Mouse (Mus musculus): ENCODE measurements at regions not wholly inside any gene's neighbourhood (a gene's known extent, or its start where the extent isn't known, plus 50 kb on each side); places are given as distances from the start of the nearest gene placed in this dataset.

- Histone ChIP-seq H3K4me1 (ENCODE audit: control insufficient read depth in 1 of 2, insufficient read depth in 2 of 2, low read length in 2 of 2) (peaks cover 0 to 2% of the 10 kb centered on the region in 2 experiments; a peak in 1 of 4 replicates), H3K27ac (ENCODE audit: control insufficient read depth, low read depth, low read length) (no peak overlapping the region), H3K27me3 (ENCODE audit: control insufficient read depth in 1 of 2, insufficient read depth in 2 of 2, low read length in 2 of 2) (no peaks in the 10 kb centered on the region; a peak in 1 of 4 replicates), H3K9ac (ENCODE audit: control insufficient read depth, low read depth, low read length, poor library complexity, severe bottlenecking) (no peak overlapping the region), H3K4me3 (ENCODE audit: control insufficient read depth in 1 of 2, insufficient read depth in 1 of 2, low read depth in 2 of 2, low read length in 2 of 2) (no peak overlapping the region), H3K79me2 (ENCODE audit: control insufficient read depth, insufficient read depth, low read length, poor library complexity) (no peaks in the 10 kb centered on the region), H3K9me3 (replicated peaks; ENCODE audit: insufficient read depth, low read length) (no peaks in the 10 kb centered on the region), H3K36me3 (ENCODE audit: control insufficient read depth in 1 of 2, insufficient read depth in 2 of 2, low read length in 2 of 2) (no peaks in the 10 kb centered on the region)
- TF ChIP-seq MAZ (IDR thresholded peaks at IDR 0.05; ENCODE audit: low read depth, low read length) (no peak), POLR2AphosphoS5 (IDR thresholded peaks at IDR 0.05; ENCODE audit: borderline replicate concordance, low read depth, low read length) (no peak), ZKSCAN1 (IDR thresholded peaks at IDR 0.05; ENCODE audit: low read depth, low read length) (no peak), E2F4 (IDR thresholded peaks at IDR 0.05; ENCODE audit: borderline replicate concordance, low read depth, low read length) (no peak), ZNF384 (IDR thresholded peaks at IDR 0.05; ENCODE audit: low read depth, low read length) (no peak), RAD21 (IDR thresholded peaks at IDR 0.05; ENCODE audit: low read depth, low read length) (no peak), MYC (IDR thresholded peaks at IDR 0.05; ENCODE audit: low read depth, low read length) (no peak), MAFK (IDR thresholded peaks at IDR 0.05; ENCODE audit: borderline replicate concordance, low read depth, low read length) (no peak), NELFE (IDR thresholded peaks at IDR 0.05; ENCODE audit: low read depth, low read length) (no peak), MYB (IDR thresholded peaks at IDR 0.05; ENCODE audit: low read depth, low read length) (no peak), NRF1 (IDR thresholded peaks at IDR 0.05; ENCODE audit: insufficient read depth, low read depth, low read length, poor library complexity, severe bottlenecking) (no peak), JUND (IDR thresholded peaks at IDR 0.05; ENCODE audit: low read depth, low read length) (no peak), ZC3H11A (IDR thresholded peaks at IDR 0.05; ENCODE audit: low read depth, low read length) (no peak), MEF2A (IDR thresholded peaks at IDR 0.05; ENCODE audit: extremely low read depth, insufficient replicate concordance, low read depth, low read length, poor library complexity, severe bottlenecking) (no peak), CTCF (IDR thresholded peaks at IDR 0.05 in 2 of 3, conservative IDR thresholded peaks at IDR 0.05 in 1 of 3; ENCODE audit: control insufficient read depth in 1 of 3, insufficient read depth in 1 of 3, low read depth in 2 of 3, low read length in 3 of 3, poor library complexity in 1 of 3, severe bottlenecking in 1 of 3) (no peak), TCF12 (IDR thresholded peaks at IDR 0.05; ENCODE audit: low read depth, low read length) (no peak)
- no peak for DNase-seq (ENCODE audit: low read depth, low spot score)
These were observed 119.0 kb upstream of the Htr2a start for GRCm38 (mm10) chr14:74521669-74522068.

GRCm38 (mm10) chr14:74527246-74527645 lies 113.4 kb upstream of the Htr2a start:
- DNase-seq (ENCODE audit: low read depth, low spot score), result no peak
- H3K27ac ChIP-seq (ENCODE audit: control insufficient read depth, low read depth, low read length), result no peak overlapping the region
- H3K4me3 ChIP-seq (ENCODE audit: control insufficient read depth in 1 of 2, insufficient read depth in 1 of 2, low read depth in 2 of 2, low read length in 2 of 2), result no peak overlapping the region
- no peaks in the 10 kb centered on the region for H3K27me3 ChIP-seq (ENCODE audit: control insufficient read depth in 1 of 2, insufficient read depth in 2 of 2, low read length in 2 of 2)
- H3K9me3 ChIP-seq (replicated peaks; ENCODE audit: insufficient read depth, low read length), result no peaks in the 10 kb centered on the region
- TF ChIP-seq NELFE (IDR thresholded peaks at IDR 0.05; ENCODE audit: low read depth, low read length) (no peak), TAL1 (IDR thresholded peaks at IDR 0.05; ENCODE audit: low read length) (no peak), SIN3A (IDR thresholded peaks at IDR 0.05; ENCODE audit: low read length) (no peak), HCFC1 (IDR thresholded peaks at IDR 0.05; ENCODE audit: low read depth, low read length) (no peak), TCF12 (IDR thresholded peaks at IDR 0.05; ENCODE audit: low read depth, low read length) (no peak), MYC (IDR thresholded peaks at IDR 0.05; ENCODE audit: low read depth, low read length) (no peak), MAZ (IDR thresholded peaks at IDR 0.05; ENCODE audit: low read depth, low read length) (no peak), GABPA (IDR thresholded peaks at IDR 0.05; ENCODE audit: low read depth, low read length) (no peak), MYB (IDR thresholded peaks at IDR 0.05; ENCODE audit: low read depth, low read length) (no peak), EP300 (IDR thresholded peaks at IDR 0.05; ENCODE audit: low read depth in 1 of 2, low read length in 2 of 2) (no peak), MEF2A (IDR thresholded peaks at IDR 0.05; ENCODE audit: extremely low read depth, insufficient replicate concordance, low read depth, low read length, poor library complexity, severe bottlenecking) (no peak), POLR2AphosphoS5 (IDR thresholded peaks at IDR 0.05; ENCODE audit: borderline replicate concordance, low read depth, low read length) (no peak), CTCF (IDR thresholded peaks at IDR 0.05 in 2 of 3, conservative IDR thresholded peaks at IDR 0.05 in 1 of 3; ENCODE audit: control insufficient read depth in 1 of 3, insufficient read depth in 1 of 3, low read depth in 2 of 3, low read length in 3 of 3, poor library complexity in 1 of 3, severe bottlenecking in 1 of 3) (no peak), RCOR1 (IDR thresholded peaks at IDR 0.05; ENCODE audit: low read depth, low read length) (no peak), POLR2AphosphoS2 (IDR thresholded peaks at IDR 0.05; ENCODE audit: low read length) (no peak)
- H3K9ac ChIP-seq (ENCODE audit: control insufficient read depth, low read depth, low read length, poor library complexity, severe bottlenecking), result no peak overlapping the region
- no peaks in the 10 kb centered on the region for H3K36me3 ChIP-seq (ENCODE audit: control insufficient read depth in 1 of 2, insufficient read depth in 2 of 2, low read length in 2 of 2)
- no peaks in the 10 kb centered on the region for H3K4me1 ChIP-seq (ENCODE audit: control insufficient read depth in 1 of 2, insufficient read depth in 2 of 2, low read length in 2 of 2)
- no peaks in the 10 kb centered on the region for H3K79me2 ChIP-seq (ENCODE audit: control insufficient read depth, insufficient read depth, low read length, poor library complexity)

Data from MEL (cell line).